Mouse (Mus musculus) liver, embryonic 16.5 days (tissue): ENCODE results near the gene Runx2. TPM values are rescaled to one million over a fixed set of nuclear protein-coding genes. Genes with fewer than 3 reads are reported as not detected.

Experiments used
- ATAC-seq: fragments of 200-750 bp; cut with Nextera tagmentation; 2 replicates; pipeline ENCODE4 v1.8.0; 2017; ENCODE audit warnings: low read depth, mild to moderate bottlenecking, moderate number of reproducible peaks, moderate library complexity
- H3K27ac ChIP-seq: fragments of 300-500 bp; sonication (generic); 2 replicates; pipeline ENCODE4 v1.5.1; 2014; ENCODE audit warnings: mild to moderate bottlenecking, low read length
- H3K27me3 ChIP-seq: fragments of 300-500 bp; sonication (generic); 2 replicates; pipeline ENCODE4 v1.6.1; 2014; ENCODE audit warnings: low read depth, low read length, mixed read lengths; ENCODE audit not compliant: control insufficient read depth, insufficient read depth
- H3K36me3 ChIP-seq: fragments of 300-500 bp; sonication (generic); 2 replicates; pipeline ENCODE4 v1.6.1; 2014; ENCODE audit warnings: mild to moderate bottlenecking; ENCODE audit not compliant: control insufficient read depth, insufficient read depth
- H3K4me1 ChIP-seq: fragments of 300-500 bp; sonication (generic); 2 replicates; pipeline ENCODE4 v1.6.1; 2014; ENCODE audit warnings: low read depth, low read length, mixed read lengths; ENCODE audit not compliant: control insufficient read depth
- H3K4me2 ChIP-seq: fragments of 300-500 bp; sonication (generic); 2 replicates; pipeline ENCODE4 v1.6.1; 2014; ENCODE audit warnings: low read depth, low read length, mixed read lengths
- H3K4me3 ChIP-seq: fragments of 300-500 bp; sonication (generic); 2 replicates; pipeline ENCODE4 v1.5.1; 2014; ENCODE audit warnings: low read depth, mild to moderate bottlenecking, low read length
- H3K9ac ChIP-seq: fragments of 300-500 bp; sonication (generic); 2 replicates; pipeline ENCODE4 v1.6.1; 2014; ENCODE audit warnings: low read depth, low read length
- H3K9me3 ChIP-seq: fragments of 300-500 bp; sonication (generic); replicated peaks from 2 replicates; pipeline ENCODE4 v1.6.1; 2016; ENCODE audit warnings: low read length; ENCODE audit not compliant: control insufficient read depth
- WGBS: fragments of 180-500 bp; shearing (Covaris S2); extraction: QIAGEN DNeasy Blood & Tissue Kit; methylation state at CpG from one replicate; pipeline ENCODE4 v1.1.7; 2014; ENCODE audit not compliant: insufficient replicate concordance; 5-methylcytosine and 5-hydroxymethylcytosine counted together
- polyA plus RNA-seq: library from polyadenylated mRNA; unstranded; fragments of >200 nt; fragmentation: Nextera tagmentation; extraction: Ambion mirVana; gene quantifications from 2 replicates; pipeline ENCODE4 v1.2.1, GENCODE M21; 2015

Gene Runx2
- polyA plus RNA-seq, 1 experiment from 2014 or later: 0.64 TPM

- no peaks in the 10 kb centered on the region for H3K9me3 ChIP-seq
- no peak overlapping the region for H3K9ac ChIP-seq
- H3K27me3 ChIP-seq: peaks cover 60% of the 10 kb centered on the region
- no peak overlapping the region for H3K27ac ChIP-seq
- no peaks in the 10 kb centered on the region; the same call in none of the 2 replicates for H3K4me1 ChIP-seq
- peak overlapping the region; percentile 64 for H3K4me3 ChIP-seq
- ATAC-seq: no peak
- peak overlapping the region; percentile 69 for H3K4me2 ChIP-seq
- no peaks in the 10 kb centered on the region for H3K36me3 ChIP-seq
- WGBS: 8% methylated on average over 23 of the region's 23 CpGs
Observed at GRCm38 (mm10) chr17:44733544-44734310, 80.9 kb downstream of the Runx2 start.

- no peak overlapping the region for H3K4me2 ChIP-seq
- WGBS: 8% methylated on average over 2 of the region's 2 CpGs
- H3K4me3 ChIP-seq: no peak overlapping the region
- no peak overlapping the region for H3K27ac ChIP-seq
- no peak for ATAC-seq
- no peaks in the 10 kb centered on the region for H3K36me3 ChIP-seq
- H3K4me1 ChIP-seq: no peaks in the 10 kb centered on the region
- H3K9me3 ChIP-seq: no peaks in the 10 kb centered on the region
- H3K9ac ChIP-seq: no peak overlapping the region
- peaks cover 7% of the 10 kb centered on the region for H3K27me3 ChIP-seq
Observed at GRCm38 (mm10) chr17:44728464-44728863, 86.1 kb downstream of the Runx2 start.

GRCm38 (mm10) chr17:44727675-44728074 lies 86.9 kb downstream of the Runx2 start:
- no peak for ATAC-seq
- Histone ChIP-seq H3K4me2 (no peak overlapping the region), H3K9ac (no peak overlapping the region), H3K9me3 (no peaks in the 10 kb centered on the region), H3K27me3 (peaks cover 5% of the 10 kb centered on the region), H3K36me3 (no peaks in the 10 kb centered on the region), H3K4me3 (no peak overlapping the region), H3K27ac (no peak overlapping the region), H3K4me1 (no peaks in the 10 kb centered on the region)

- Histone ChIP-seq H3K9me3 (no peaks in the 10 kb centered on the region), H3K4me1 (no peaks in the 10 kb centered on the region), H3K9ac (no peak overlapping the region), H3K4me2 (no peak overlapping the region), H3K4me3 (no peak overlapping the region), H3K36me3 (no peaks in the 10 kb centered on the region), H3K27ac (no peak overlapping the region), H3K27me3 (no peaks in the 10 kb centered on the region)
- 57% methylated on average over 16 of the region's 16 CpGs for WGBS
- no peak for ATAC-seq
Observed at GRCm38 (mm10) chr17:44724805-44725480, 89.7 kb downstream of the Runx2 start.

GRCm38 (mm10) chr17:44724255-44724654 lies 90.3 kb downstream of the Runx2 start:
- ATAC-seq: no peak
- H3K4me2 ChIP-seq: no peak overlapping the region
- no peaks in the 10 kb centered on the region for H3K9me3 ChIP-seq
- H3K4me1 ChIP-seq: no peaks in the 10 kb centered on the region
- no peak overlapping the region for H3K27ac ChIP-seq
- WGBS: 66% methylated on average over 11 of the region's 11 CpGs
- no peaks in the 10 kb centered on the region for H3K27me3 ChIP-seq
- H3K9ac ChIP-seq: no peak overlapping the region
- H3K36me3 ChIP-seq: no peaks in the 10 kb centered on the region
- H3K4me3 ChIP-seq: no peak overlapping the region

- ATAC-seq: no peak
- no peak overlapping the region for H3K4me2 ChIP-seq
- no peak overlapping the region for H3K4me3 ChIP-seq
- no peaks in the 10 kb centered on the region for H3K27me3 ChIP-seq
- no peak overlapping the region for H3K9ac ChIP-seq
- H3K36me3 ChIP-seq: no peaks in the 10 kb centered on the region
- WGBS: 28% methylated on average over 8 of the region's 8 CpGs
- H3K9me3 ChIP-seq: no peaks in the 10 kb centered on the region
- H3K27ac ChIP-seq: no peak overlapping the region
- H3K4me1 ChIP-seq: no peaks in the 10 kb centered on the region
Observed at GRCm38 (mm10) chr17:44722103-44722792, 92.3 kb downstream of the Runx2 start.

- no peak for ATAC-seq
- no peak overlapping the region for H3K4me3 ChIP-seq
- H3K27me3 ChIP-seq: no peaks in the 10 kb centered on the region
- no peak overlapping the region for H3K27ac ChIP-seq
- no peaks in the 10 kb centered on the region for H3K36me3 ChIP-seq
- no peak overlapping the region for H3K4me2 ChIP-seq
- WGBS: 21% methylated on average over 6 of the region's 6 CpGs
- no peaks in the 10 kb centered on the region for H3K4me1 ChIP-seq
- H3K9ac ChIP-seq: no peak overlapping the region
- no peaks in the 10 kb centered on the region for H3K9me3 ChIP-seq
Observed at GRCm38 (mm10) chr17:44718591-44718990, 96.0 kb downstream of the Runx2 start.

- Histone ChIP-seq H3K27ac (no peak overlapping the region), H3K9ac (no peak overlapping the region), H3K9me3 (no peaks in the 10 kb centered on the region), H3K4me1 (no peaks in the 10 kb centered on the region), H3K36me3 (no peaks in the 10 kb centered on the region), H3K4me3 (no peak overlapping the region), H3K4me2 (no peak overlapping the region), H3K27me3 (no peaks in the 10 kb centered on the region)
- WGBS: 15% methylated on average over 6 of the region's 6 CpGs
- ATAC-seq: no peak
Observed at GRCm38 (mm10) chr17:44718036-44718435, 96.6 kb downstream of the Runx2 start.

GRCm38 (mm10) chr17:44714116-44714515 lies 100.5 kb downstream of the Runx2 start:
- Histone ChIP-seq H3K27me3 (no peaks in the 10 kb centered on the region), H3K9ac (no peak overlapping the region), H3K4me1 (peaks cover 4% of the 10 kb centered on the region), H3K36me3 (no peaks in the 10 kb centered on the region), H3K4me2 (no peak overlapping the region), H3K4me3 (no peak overlapping the region), H3K27ac (no peak overlapping the region), H3K9me3 (no peaks in the 10 kb centered on the region)
- WGBS: 60% methylated on average over 4 of the region's 4 CpGs
- no peak for ATAC-seq
